Mouse (Mus musculus) embryonic facial prominence, embryonic 13.5 days (tissue): ENCODE measurements around the gene Mbd6. TPM values are rescaled to one million over a fixed set of nuclear protein-coding genes. Genes with fewer than 3 reads are reported as not detected.
A peak's percentile ranks its signal among the peaks of the same experiment; 100 is the strongest.
"Not testable (repeated sequence)": the region's sequence is repeated elsewhere in the genome, so short reads cannot be mapped to it uniquely, and the experiment has no call there.

Experiments
- ATAC-seq: fragments of 200-750 bp; cut with Nextera tagmentation; 2 replicates; pipeline ENCODE4 v1.8.0; 2017; ENCODE audit warnings: low read depth; ENCODE audit not compliant: insufficient number of reproducible peaks, insufficient read depth, low FRiP score, low TSS enrichment
- H3K27ac ChIP-seq: fragments of 300-500 bp; sonication (generic); 2 replicates; pipeline ENCODE4 v1.5.1; 2015; ENCODE audit warnings: moderate library complexity, mild to moderate bottlenecking, inconsistent platforms
- H3K27me3 ChIP-seq: fragments of 300-500 bp; sonication (generic); 2 replicates; pipeline ENCODE4 v1.6.1; 2015; ENCODE audit warnings: mild to moderate bottlenecking, inconsistent platforms
- H3K36me3 ChIP-seq: fragments of 300-500 bp; sonication (generic); 2 replicates; pipeline ENCODE4 v1.6.1; 2015; ENCODE audit warnings: mild to moderate bottlenecking, inconsistent platforms
- H3K4me1 ChIP-seq: fragments of 300-500 bp; sonication (generic); 2 replicates; pipeline ENCODE4 v1.6.1; 2015; ENCODE audit warnings: inconsistent platforms
- H3K4me2 ChIP-seq: fragments of 300-500 bp; sonication (generic); 2 replicates; pipeline ENCODE4 v1.6.1; 2015; ENCODE audit warnings: moderate library complexity, mild to moderate bottlenecking, inconsistent platforms
- H3K4me3 ChIP-seq: fragments of 300-500 bp; sonication (generic); 2 replicates; pipeline ENCODE4 v1.5.1; 2015; ENCODE audit warnings: mild to moderate bottlenecking, inconsistent platforms
- H3K9ac ChIP-seq: fragments of 300-500 bp; sonication (generic); 2 replicates; pipeline ENCODE4 v1.6.1; 2015; ENCODE audit warnings: mild to moderate bottlenecking, inconsistent platforms
- H3K9me3 ChIP-seq: fragments of 300-500 bp; sonication (generic); 2 replicates; pipeline ENCODE4 v1.6.1; 2016; ENCODE audit warnings: inconsistent platforms
- WGBS: fragments of 180-500 bp; shearing (Covaris S2); methylation state at CpG from one replicate; pipeline ENCODE4 v1.1.7; 2015; ENCODE audit warnings: mixed read lengths; 5-methylcytosine and 5-hydroxymethylcytosine counted together
- polyA plus RNA-seq: library from polyadenylated mRNA; unstranded; fragments of >200 nt; fragmentation: Nextera tagmentation; extraction: Ambion mirVana; gene quantifications from 2 replicates; pipeline ENCODE4 v1.2.1, GENCODE M21; 2015

The Mbd6 gene
- polyA plus RNA-seq, 1 experiment from 2014 or later: 19.2 TPM

DNA sequence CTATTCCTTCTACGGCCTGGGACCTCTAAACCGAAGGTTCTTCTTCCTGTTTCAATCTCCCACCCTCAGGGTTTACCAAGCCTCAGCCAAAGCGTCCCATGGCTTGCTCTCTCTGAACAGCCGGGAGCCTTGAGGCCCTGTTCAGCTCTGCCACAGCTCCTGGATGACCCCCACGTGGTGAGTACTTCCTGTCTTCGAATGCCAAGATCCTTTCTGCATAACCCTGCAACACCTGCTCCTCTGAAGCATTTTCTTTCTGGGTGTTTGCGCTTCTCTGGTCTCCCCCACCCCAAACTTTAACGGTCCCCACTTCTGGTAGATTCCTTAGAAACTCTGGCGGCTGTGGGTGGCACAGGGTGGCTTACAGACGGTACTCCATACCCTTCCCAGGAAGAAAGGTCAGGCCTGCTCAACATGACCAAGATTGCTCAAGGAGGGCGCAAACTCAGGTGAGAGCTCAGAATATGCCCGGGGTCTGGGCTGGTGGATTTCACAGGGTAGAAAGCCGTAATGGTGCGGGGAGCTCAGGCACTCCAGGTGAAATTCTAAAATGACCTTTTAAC, 36.7 kb upstream of the Mbd6 start:
- ATAC-seq: no peak
- no peak overlapping the region for H3K27ac ChIP-seq
- H3K27me3 ChIP-seq: peaks cover 98% of the 10 kb centered on the region
- H3K4me3 ChIP-seq: peak overlapping the region; percentile 52
- H3K4me1 ChIP-seq: peaks cover 16% of the 10 kb centered on the region
- peak overlapping the region; percentile 87 for H3K4me2 ChIP-seq
- WGBS: 30% methylated on average over 14 of the region's 14 CpGs
- peaks cover 7% of the 10 kb centered on the region for H3K36me3 ChIP-seq
- H3K9ac ChIP-seq: peak overlapping the region; percentile 69
- H3K9me3 ChIP-seq: no peaks in the 10 kb centered on the region

DNA sequence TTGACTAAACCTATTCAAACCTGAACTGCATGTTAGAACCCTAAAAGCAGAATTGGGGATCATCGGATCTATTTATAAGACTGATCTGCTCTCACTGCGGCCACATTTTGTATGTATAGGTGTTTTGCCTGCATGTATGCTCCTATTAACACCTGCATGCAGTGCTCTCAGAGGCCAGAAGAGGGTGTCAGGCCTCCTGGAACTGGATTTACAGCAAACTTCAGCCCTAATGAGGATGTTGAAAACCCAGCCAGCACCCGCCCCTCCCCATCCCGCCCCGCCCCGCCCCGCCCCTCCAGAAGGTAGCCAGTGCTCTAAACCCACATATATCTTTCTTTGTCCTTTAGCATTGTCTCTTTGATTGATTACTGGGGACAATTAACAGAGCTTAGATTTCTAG, 35.7 kb upstream of the Mbd6 start:
- H3K27me3 ChIP-seq: peaks cover 87% of the 10 kb centered on the region
- H3K4me1 ChIP-seq: peaks cover 16% of the 10 kb centered on the region
- no peak overlapping the region for H3K27ac ChIP-seq
- H3K4me3 ChIP-seq: no peak overlapping the region
- no peak overlapping the region; the same call in 1 of the 2 replicates for H3K4me2 ChIP-seq
- H3K9me3 ChIP-seq: no peaks in the 10 kb centered on the region
- H3K9ac ChIP-seq: no peak overlapping the region
- ATAC-seq: no peak
- H3K36me3 ChIP-seq: no peaks in the 10 kb centered on the region
- 12% methylated on average over 7 of the region's 7 CpGs for WGBS

DNA sequence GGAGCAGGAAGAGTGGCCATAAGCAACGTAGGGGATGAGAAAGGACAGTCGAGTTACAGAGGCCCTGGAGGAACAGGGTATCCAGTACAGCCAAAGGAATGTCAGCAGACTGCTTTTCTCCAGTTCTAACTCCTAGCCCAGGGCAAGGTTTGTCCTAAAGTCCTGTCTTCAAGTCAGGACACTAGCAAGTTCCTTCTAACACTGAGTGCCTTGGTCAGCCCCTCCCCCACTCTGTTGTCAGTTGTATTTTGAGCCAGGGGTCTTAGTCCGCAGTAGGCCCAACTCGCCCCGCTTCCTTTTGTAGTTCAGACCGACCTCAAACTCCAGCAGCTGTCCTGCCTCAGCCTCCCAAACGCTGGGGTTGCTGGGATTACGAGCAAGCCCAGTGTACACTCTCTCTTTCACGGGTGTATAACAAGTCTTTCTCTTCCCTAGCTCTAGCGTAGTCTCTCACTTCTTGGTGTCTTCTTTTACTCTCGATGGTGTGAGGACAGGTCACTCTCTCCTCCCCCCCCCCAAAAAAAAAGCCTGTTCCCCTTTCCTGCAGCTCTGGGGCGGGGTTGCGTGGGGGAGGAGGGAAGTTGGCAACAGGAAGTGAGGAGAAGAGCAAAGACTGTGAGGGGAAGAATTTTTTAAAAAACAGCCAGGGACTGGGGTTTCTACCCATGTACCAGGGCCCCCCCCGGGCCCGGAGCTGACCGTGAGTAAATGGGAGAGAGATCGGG, 34.5 kb upstream of the Mbd6 start:
- Histone ChIP-seq H3K4me3 (no peak overlapping the region), H3K9me3 (no peaks in the 10 kb centered on the region), H3K27ac (no peak overlapping the region), H3K27me3 (peaks cover 75% of the 10 kb centered on the region), H3K36me3 (no peaks in the 10 kb centered on the region), H3K9ac (no peak overlapping the region), H3K4me1 (peaks cover 16% of the 10 kb centered on the region), H3K4me2 (no peak overlapping the region)
- WGBS: 66% methylated on average over 17 of the region's 17 CpGs
- ATAC-seq: no peak

DNA sequence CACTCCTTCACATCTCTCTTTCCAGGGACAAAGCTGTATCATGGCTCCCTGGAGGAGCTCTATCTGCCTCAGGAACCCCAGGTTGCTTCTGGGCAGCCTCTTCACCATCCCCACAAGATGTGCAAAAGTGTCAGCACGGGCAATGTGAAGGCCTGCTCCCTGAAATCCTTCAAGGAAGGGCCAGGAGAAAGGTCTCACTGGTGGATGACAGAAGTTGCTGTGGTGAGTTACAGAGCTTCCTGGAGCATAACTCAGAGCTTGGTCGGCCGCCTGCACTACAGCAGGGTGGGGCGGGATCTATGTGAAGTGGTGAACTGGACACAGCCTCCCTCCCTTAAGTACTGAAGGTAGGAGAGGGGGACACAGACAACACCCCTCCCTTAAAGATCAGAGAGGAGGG, 33.9 kb upstream of the Mbd6 start:
- Histone ChIP-seq H3K36me3 (no peaks in the 10 kb centered on the region), H3K9me3 (no peaks in the 10 kb centered on the region), H3K27ac (no peak overlapping the region), H3K4me1 (peaks cover 16% of the 10 kb centered on the region), H3K4me3 (no peak overlapping the region), H3K27me3 (peaks cover 69% of the 10 kb centered on the region), H3K4me2 (no peak overlapping the region), H3K9ac (no peak overlapping the region)
- WGBS: 81% methylated on average over 4 of the region's 4 CpGs
- ATAC-seq: no peak

DNA sequence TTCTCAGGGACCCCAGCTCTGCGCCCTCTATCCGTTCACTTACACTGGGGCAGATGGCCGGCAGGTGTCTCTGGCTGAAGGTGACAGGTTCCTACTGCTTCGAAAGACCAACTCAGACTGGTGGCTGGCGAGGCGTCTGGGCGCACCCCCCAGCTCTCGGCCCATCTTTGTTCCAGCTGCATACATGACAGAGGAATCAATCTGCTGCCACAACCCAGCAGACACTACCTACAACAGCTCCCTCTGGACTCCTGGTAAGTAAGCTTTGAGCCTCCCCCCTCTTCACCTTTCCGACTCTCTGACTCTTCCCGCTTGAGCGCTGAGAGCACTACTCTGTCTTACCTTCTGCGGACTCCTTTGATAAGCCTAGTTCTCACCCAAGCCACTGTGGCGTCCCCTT, 33.4 kb upstream of the Mbd6 start:
- 58% methylated on average over 13 of the region's 13 CpGs for WGBS
- H3K9ac ChIP-seq: no peak overlapping the region

DNA sequence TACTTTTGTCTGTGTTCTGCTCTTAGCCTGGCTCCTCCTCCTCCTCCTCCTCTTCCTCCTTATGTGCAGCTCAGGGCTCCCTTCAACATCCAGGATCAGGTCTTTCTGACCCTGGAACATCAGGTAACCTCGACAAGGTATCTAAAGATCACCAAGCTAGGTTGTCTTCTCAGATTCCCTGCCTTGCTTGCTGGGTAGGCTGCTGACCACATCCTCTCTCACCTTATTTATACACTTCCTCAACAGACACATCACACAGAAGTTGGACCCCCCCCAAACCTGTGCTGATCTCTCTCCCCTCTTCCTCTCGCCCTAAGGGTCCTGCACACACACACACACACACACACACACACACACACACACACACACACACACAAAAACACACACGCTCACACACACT, 32.8 kb upstream of the Mbd6 start, which contains the start of gene Arhgap9:
TSS of gene Arhgap9 (plus strand) at position 344 of the 400 bp plus-strand sequence.
- Histone ChIP-seq H3K27ac (no peak within 1 kb of the TSS), H3K4me2 (no peak within 1 kb of the TSS), H3K4me3 (no peak within 1 kb of the TSS), H3K36me3 (no peaks in the 10 kb centered on the region), H3K9me3 (no peaks in the 10 kb centered on the region), H3K4me1 (peaks cover 11% of the 10 kb centered on the region), H3K27me3 (peaks cover 59% of the 10 kb centered on the region), H3K9ac (no peak within 1 kb of the TSS)
- no peak for ATAC-seq
- WGBS: 59% methylated on average over 3 of the region's 3 CpGs

More for the DNA sequence above, 33.4 kb upstream of the Mbd6 start:
- H3K27ac ChIP-seq: no peak overlapping the region
- H3K27me3 ChIP-seq: peaks cover 64% of the 10 kb centered on the region
- no peaks in the 10 kb centered on the region for H3K36me3 ChIP-seq
- H3K4me1 ChIP-seq: peaks cover 16% of the 10 kb centered on the region
- H3K4me3 ChIP-seq: no peak overlapping the region
- H3K9me3 ChIP-seq: no peaks in the 10 kb centered on the region
- ATAC-seq: no peak
- no peak overlapping the region for H3K4me2 ChIP-seq

DNA sequence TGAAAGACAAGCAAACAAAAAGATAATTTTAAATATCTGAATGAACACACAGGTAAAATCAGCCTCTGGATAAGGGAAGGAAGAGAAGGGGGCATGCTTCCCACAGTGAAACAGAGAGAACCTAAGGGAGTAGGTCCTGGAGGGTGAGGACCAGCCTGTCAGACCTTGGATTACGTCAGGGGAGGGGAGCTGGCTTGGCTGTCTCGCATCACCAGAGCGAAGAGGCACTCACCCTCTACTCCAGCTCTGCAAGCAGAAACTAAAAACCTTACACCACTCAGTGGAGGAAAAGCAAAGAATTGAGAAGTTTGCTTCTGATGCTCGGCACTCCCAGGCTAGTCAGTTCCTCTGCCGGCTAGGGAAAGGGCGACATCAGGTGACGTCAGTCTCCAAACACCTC, 31.2 kb upstream of the Mbd6 start:
- Histone ChIP-seq H3K4me1 (no peaks in the 10 kb centered on the region), H3K27me3 (peaks cover 42% of the 10 kb centered on the region), H3K9ac (no peak overlapping the region), H3K4me2 (no peak overlapping the region), H3K36me3 (no peaks in the 10 kb centered on the region), H3K4me3 (no peak overlapping the region), H3K27ac (no peak overlapping the region), H3K9me3 (no peaks in the 10 kb centered on the region)
- 73% methylated on average over 7 of the region's 7 CpGs for WGBS
- ATAC-seq: no peak

DNA sequence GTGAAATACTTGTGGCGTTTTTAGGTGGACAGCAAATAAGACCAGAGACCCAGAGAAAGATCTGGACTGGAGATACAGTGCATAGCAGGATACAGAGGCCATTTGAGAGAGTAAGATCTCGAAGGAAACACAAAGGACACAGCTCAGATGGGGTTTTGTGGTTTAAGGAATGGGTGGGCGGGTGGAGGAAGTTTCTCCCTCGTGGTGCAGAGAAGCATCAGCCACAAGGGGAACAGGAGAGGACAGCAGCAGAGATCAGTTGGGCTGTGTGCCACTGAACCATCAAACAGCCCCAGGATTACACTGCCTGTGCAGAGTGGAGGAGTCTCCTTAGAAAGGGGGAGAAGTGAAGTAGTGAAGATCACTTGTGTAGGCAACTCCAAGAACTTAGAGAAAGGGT, 29.2 kb upstream of the Mbd6 start:
- Histone ChIP-seq H3K27ac (no peak overlapping the region), H3K4me2 (no peak overlapping the region), H3K4me1 (no peaks in the 10 kb centered on the region), H3K36me3 (no peaks in the 10 kb centered on the region), H3K27me3 (peaks cover 22% of the 10 kb centered on the region; the same call in 1 of the 2 replicates), H3K9ac (no peak overlapping the region), H3K9me3 (no peaks in the 10 kb centered on the region), H3K4me3 (no peak overlapping the region)
- ATAC-seq: no peak
- WGBS: 44% methylated on average over 4 of the region's 4 CpGs

DNA sequence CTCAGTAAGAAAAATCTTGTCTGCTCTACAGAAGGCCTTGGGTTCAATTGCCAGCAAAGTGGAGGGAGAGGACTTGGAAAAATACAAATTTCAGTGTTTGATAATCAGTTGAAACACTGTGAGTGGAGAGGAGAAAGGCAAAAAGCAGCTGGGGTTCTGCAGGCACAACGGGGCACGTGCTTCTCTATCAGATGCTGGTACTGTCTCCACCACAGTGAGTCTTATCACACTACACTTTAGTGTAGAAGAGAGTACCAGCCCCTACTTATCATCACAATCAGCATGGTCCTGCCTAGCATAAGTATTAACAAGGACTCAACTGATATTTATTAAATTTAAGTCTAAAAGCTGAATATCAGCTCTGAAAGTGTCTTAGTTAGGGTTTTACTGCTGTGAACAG, 28.5 kb upstream of the Mbd6 start:
- no peaks in the 10 kb centered on the region for H3K36me3 ChIP-seq
- ATAC-seq: no peak
- H3K27me3 ChIP-seq: peaks cover 15% of the 10 kb centered on the region; the same call in 1 of the 2 replicates
- no peak overlapping the region for H3K9ac ChIP-seq
- H3K27ac ChIP-seq: no peak overlapping the region
- peaks cover 2% of the 10 kb centered on the region; the same call in 1 of the 2 replicates for H3K4me1 ChIP-seq
- no peak overlapping the region for H3K4me3 ChIP-seq
- H3K9me3 ChIP-seq: no peaks in the 10 kb centered on the region
- 77% methylated on average over 2 of the region's 2 CpGs for WGBS
- H3K4me2 ChIP-seq: no peak overlapping the region

DNA sequence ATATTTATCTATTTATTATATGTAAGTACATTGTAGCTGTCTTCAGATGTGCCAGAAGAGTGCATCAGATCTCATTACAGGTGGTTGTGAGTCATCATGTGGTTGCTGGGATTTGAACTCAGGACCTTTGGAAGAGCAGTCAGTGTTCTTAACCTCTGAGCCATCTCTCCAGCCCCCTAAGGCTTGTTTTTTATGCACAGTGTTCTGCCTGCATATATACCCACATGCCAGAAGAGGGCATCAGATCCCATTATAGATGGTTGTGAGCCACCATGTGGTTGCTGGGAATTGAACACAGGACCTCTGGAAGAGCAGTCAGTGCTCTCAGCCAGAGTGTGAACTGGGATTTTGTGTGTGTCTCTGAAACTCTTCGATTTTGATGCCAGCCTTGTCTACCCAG, 26.1 kb upstream of the Mbd6 start:
- not testable (repeated sequence) for H3K27ac ChIP-seq, H3K4me2 ChIP-seq, H3K27me3 ChIP-seq, H3K36me3 ChIP-seq, H3K4me3 ChIP-seq, ATAC-seq, H3K9ac ChIP-seq, H3K9me3 ChIP-seq
- H3K4me1 ChIP-seq: peaks cover 12% of the 10 kb centered on the region
- WGBS: 85% methylated on average over 1 of the region's 1 CpGs

DNA sequence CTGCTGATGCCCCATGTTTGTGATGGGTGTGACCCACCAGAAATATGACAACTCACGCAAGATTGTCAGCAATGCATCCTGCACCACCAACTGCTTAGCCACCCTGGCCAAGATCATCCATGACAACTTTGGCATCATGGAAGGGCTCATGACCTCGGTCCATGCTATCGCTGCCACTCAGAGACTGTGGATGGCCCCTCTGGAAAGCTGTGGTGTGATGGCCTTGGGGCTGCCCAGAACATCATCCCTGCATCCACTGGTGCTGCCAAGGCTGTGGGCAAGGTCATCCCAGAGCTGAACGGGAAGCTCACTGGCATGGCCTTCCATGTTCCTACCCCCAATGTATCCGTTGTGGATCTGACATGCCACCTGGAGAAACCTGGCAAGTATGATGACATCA, 24.7 kb upstream of the Mbd6 start:
- not testable (repeated sequence) for H3K9me3 ChIP-seq, H3K4me2 ChIP-seq, H3K9ac ChIP-seq, H3K27me3 ChIP-seq, H3K36me3 ChIP-seq, ATAC-seq, H3K4me3 ChIP-seq, H3K27ac ChIP-seq
- H3K4me1 ChIP-seq: peaks cover 12% of the 10 kb centered on the region
- 89% methylated on average over 5 of the region's 5 CpGs for WGBS

DNA sequence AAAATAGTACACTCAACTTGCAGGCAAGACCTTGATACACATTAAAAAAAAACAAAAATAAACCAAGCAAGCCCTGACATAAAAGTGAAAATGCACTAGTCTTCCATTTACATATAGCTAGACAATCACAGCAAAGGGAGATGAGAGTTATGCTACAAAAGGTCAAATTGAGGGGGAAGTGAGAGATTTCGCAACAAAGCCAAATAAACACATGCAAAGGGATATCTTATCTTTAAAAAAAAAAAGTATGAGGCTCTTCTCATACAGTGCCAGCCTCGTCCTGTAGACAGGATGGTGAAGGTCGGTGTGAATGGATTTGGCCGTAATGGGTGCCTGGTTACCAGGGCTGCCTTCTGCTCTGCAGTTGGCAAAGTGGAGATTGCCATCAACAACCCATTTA, 24.0 kb upstream of the Mbd6 start:
- Histone ChIP-seq H3K4me3 (no peak overlapping the region), H3K36me3 (peaks cover 15% of the 10 kb centered on the region), H3K9ac (no peak overlapping the region), H3K4me1 (peaks cover 12% of the 10 kb centered on the region), H3K4me2 (no peak overlapping the region), H3K9me3 (no peaks in the 10 kb centered on the region), H3K27ac (no peak overlapping the region), H3K27me3 (no peaks in the 10 kb centered on the region)
- no peak for ATAC-seq
- WGBS: 81% methylated on average over 4 of the region's 4 CpGs
